In the genomic region with DNA sequence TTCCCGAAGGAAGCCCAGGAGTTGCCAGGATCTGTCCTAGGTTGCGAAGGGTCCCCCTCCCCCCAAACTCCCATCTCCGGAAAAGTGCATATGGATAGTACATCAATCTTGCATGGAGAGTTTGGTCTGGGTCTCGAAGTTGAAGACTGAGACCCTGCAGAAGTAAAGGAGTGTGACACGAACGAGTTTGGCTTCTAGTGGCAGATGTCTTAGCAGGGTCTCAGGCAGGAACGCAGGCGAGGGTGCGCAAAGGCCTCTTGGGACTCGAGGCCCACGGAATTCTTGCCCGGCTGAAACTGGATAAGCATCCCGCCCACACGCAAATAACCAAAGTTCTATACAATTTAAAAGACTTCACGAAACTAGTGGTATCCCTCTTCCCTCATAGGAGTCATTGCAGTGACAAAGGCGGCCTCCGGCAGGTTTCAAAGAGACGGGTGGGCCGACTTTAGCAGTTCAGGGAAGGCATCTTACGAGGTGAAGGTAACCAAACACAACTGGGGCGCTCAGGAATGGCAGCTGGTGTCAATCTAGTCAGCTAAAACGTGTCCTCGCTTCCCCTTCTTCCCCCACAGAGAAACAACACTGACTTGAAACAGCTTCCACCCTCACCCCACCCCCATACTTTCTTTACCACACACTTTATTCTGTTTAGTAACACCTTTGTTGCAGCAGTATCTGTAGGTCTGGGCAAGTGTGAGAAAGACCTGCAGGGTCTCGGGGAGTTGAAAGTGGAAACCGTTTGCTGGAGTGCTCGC, we compare ENCODE assay signal across 7 mouse cellular contexts.
A peak's percentile ranks its signal among the peaks of the same experiment; 100 is the strongest.
DNase-seq lines count a peak whose midpoint lies in the region; ATAC-seq and TF ChIP-seq lines count a peak whose summit lies in the region.

No protein-coding gene starts in this region.

- peaks cover 18% of the 10 kb centered on the region for H3K4me1 ChIP-seq in lung, adult 2 months (ENCODE audit: control insufficient read depth, insufficient read depth, low read length)
- H3K4me1 ChIP-seq in embryonic facial prominence, embryonic 11.5 days (ENCODE audit: control insufficient read depth, insufficient read depth, low read length), result peaks cover 11% of the 10 kb centered on the region; the same call in 1 of the 2 replicates
- no peaks in the 10 kb centered on the region for H3K4me1 ChIP-seq in hindbrain, postnatal 0 days (ENCODE audit: insufficient read depth, low read length)
- H3K4me1 ChIP-seq in midbrain, postnatal 0 days (ENCODE audit: insufficient read depth, low read length), result 0 out of 2 replicates have a peak, but pooled peaks cover 3% of the 10 kb centered on the region

- peak overlapping the region; percentile 27 for H3K4me2 ChIP-seq in embryonic facial prominence, embryonic 11.5 days (ENCODE audit: low read depth, low read length)
- peak overlapping the region; percentile 37; the same call in 1 of the 2 replicates for H3K4me2 ChIP-seq in hindbrain, postnatal 0 days (ENCODE audit: low read depth, low read length)
- peak overlapping the region; percentile 18; the same call in 1 of the 2 replicates for H3K4me2 ChIP-seq in midbrain, postnatal 0 days (ENCODE audit: low read depth, low read length, poor library complexity, severe bottlenecking)

- DNase-seq in lung, adult 2 months, result no peak
- DNase-seq in lung, adult 18-20 months, result no peak
- DNase-seq in embryonic facial prominence, embryonic 11.5 days (ENCODE audit: low spot score), result peak; percentile 47
- DNase-seq in hindbrain, postnatal 0 days (ENCODE audit: low spot score), result no peak
- no peak for DNase-seq in midbrain, postnatal 0 days (ENCODE audit: low spot score)
- no peak for DNase-seq in right cerebral cortex, adult 18-20 months

- no peak for TF ChIP-seq CTCF in lung, adult 2 months (IDR thresholded peaks at IDR 0.05; ENCODE audit: insufficient read depth, low read length)
- TF ChIP-seq CTCF in hindbrain, postnatal 0 days (IDR thresholded peaks at IDR 0.05; ENCODE audit: low read depth), result no peak
- TF ChIP-seq CTCF in midbrain, postnatal 0 days (IDR thresholded peaks at IDR 0.05), result no peak

- H3K9ac ChIP-seq in embryonic facial prominence, embryonic 11.5 days (replicated peaks; ENCODE audit: low read length), result no peak overlapping the region
- H3K9ac ChIP-seq in hindbrain, postnatal 0 days (replicated peaks; ENCODE audit: low read length), result no peak overlapping the region
- no peak overlapping the region for H3K9ac ChIP-seq in midbrain, postnatal 0 days (replicated peaks; ENCODE audit: low read length, poor library complexity, severe bottlenecking)

- ATAC-seq in embryonic facial prominence, embryonic 11.5 days (replicated peaks; ENCODE audit: insufficient number of reproducible peaks, low FRiP score, low TSS enrichment, low read depth), result no peak
- no peak for ATAC-seq in hindbrain, postnatal 0 days
- ATAC-seq in midbrain, postnatal 0 days (ENCODE audit: low FRiP score), result no peak
- no peak for ATAC-seq in cerebellum, adult (ENCODE audit: insufficient number of reproducible peaks, low FRiP score, low TSS enrichment)

- no peak overlapping the region for H3K27ac ChIP-seq in embryonic facial prominence, embryonic 11.5 days (replicated peaks; ENCODE audit: low read depth, low read length)
- H3K27ac ChIP-seq in hindbrain, postnatal 0 days, result no peak overlapping the region
- H3K27ac ChIP-seq in midbrain, postnatal 0 days (ENCODE audit: low read depth, low read length), result no peak overlapping the region

- peak overlapping the region; percentile 42 for H3K4me3 ChIP-seq in lung, adult 2 months (replicated peaks; ENCODE audit: extremely low read depth, low read depth, low read length)
- H3K4me3 ChIP-seq in embryonic facial prominence, embryonic 11.5 days (ENCODE audit: low read depth, low read length), result peak overlapping the region; percentile 19
- H3K4me3 ChIP-seq in hindbrain, postnatal 0 days (ENCODE audit: low read length), result 0 out of 2 replicates have a peak overlapping the region, but pooled peaks have one; percentile 15
- H3K4me3 ChIP-seq in midbrain, postnatal 0 days (ENCODE audit: low read depth, low read length), result 0 out of 2 replicates have a peak overlapping the region, but pooled peaks have one; percentile 3

- no peaks in the 10 kb centered on the region for H3K9me3 ChIP-seq in embryonic facial prominence, embryonic 11.5 days (replicated peaks; ENCODE audit: control insufficient read depth, low read length)
- H3K9me3 ChIP-seq in hindbrain, postnatal 0 days (ENCODE audit: low read length), result no peaks in the 10 kb centered on the region
- no peaks in the 10 kb centered on the region for H3K9me3 ChIP-seq in midbrain, postnatal 0 days (ENCODE audit: low read length)

- WGBS in lung, adult 2 months, result 67% methylated on average over 26 of the region's 26 CpGs
- WGBS in embryonic facial prominence, embryonic 11.5 days, result 2% methylated on average over 26 of the region's 26 CpGs
- 24% methylated on average over 26 of the region's 26 CpGs for WGBS in hindbrain, postnatal 0 days
- WGBS in midbrain, postnatal 0 days, result 23% methylated on average over 26 of the region's 26 CpGs

- no peaks in the 10 kb centered on the region for H3K36me3 ChIP-seq in embryonic facial prominence, embryonic 11.5 days (replicated peaks; ENCODE audit: control insufficient read depth, insufficient read depth, low read depth, low read length)
- H3K36me3 ChIP-seq in hindbrain, postnatal 0 days (ENCODE audit: insufficient read depth, low read length), result no peaks in the 10 kb centered on the region
- no peaks in the 10 kb centered on the region for H3K36me3 ChIP-seq in midbrain, postnatal 0 days (ENCODE audit: insufficient read depth, low read length)

- TF ChIP-seq POLR2A in lung, adult 2 months (IDR thresholded peaks at IDR 0.05; ENCODE audit: borderline replicate concordance, extremely low read depth, low read depth, low read length), result no peak

- H3K27me3 ChIP-seq in embryonic facial prominence, embryonic 11.5 days (ENCODE audit: control insufficient read depth, insufficient read depth, low read length), result peaks cover 17% of the 10 kb centered on the region
- peaks cover 35% of the 10 kb centered on the region for H3K27me3 ChIP-seq in hindbrain, postnatal 0 days (ENCODE audit: insufficient read depth, low read length)
- peaks cover 30% of the 10 kb centered on the region for H3K27me3 ChIP-seq in midbrain, postnatal 0 days (ENCODE audit: insufficient read depth, low read length)
